Mouse (Mus musculus) liver, embryonic 14.5 days (tissue): Measurements from ENCODE around the gene Serpina3k.
"Not testable (repeated sequence)": the region's sequence is repeated elsewhere in the genome, so short reads cannot be mapped to it uniquely, and the experiment has no call there.

Experiments used
- CTCF ChIP-seq: IDR thresholded peaks from 2 replicates; pipeline ENCODE4 v1.5.1; 2016; ENCODE audit warnings: antibody characterized with exemption, low read depth, control low read depth
- EP300 ChIP-seq: IDR thresholded peaks from 2 replicates; pipeline ENCODE4 v1.6.1; 2016; ENCODE audit warnings: antibody characterized with exemption, low read depth

GRCm38 (mm10) chr12:104377179-104377578, 38.9 kb downstream of the Serpina3k start:
- not testable (repeated sequence) for TF ChIP-seq EP300, CTCF
